Mouse (Mus musculus): ENCODE results near the gene Klhl22. TPM values are rescaled to one million over a fixed set of nuclear protein-coding genes. Genes with fewer than 3 reads are reported as not detected.

The Klhl22 gene
- total and polyA plus RNA-seq, 2 experiments from 2014 or later: 80.5 to 176 TPM

GRCm38 (mm10) chr16:17830385-17831178, 71.2 kb downstream of the Klhl22 start:
- H3K4me2 ChIP-seq (ENCODE audit: low read depth, low read length): no peak overlapping the region
- ATAC-seq: no peak
- no peaks in the 10 kb centered on the region for H3K36me3 ChIP-seq (ENCODE audit: insufficient read depth, low read length)
- 61% methylated on average over 10 of the region's 10 CpGs for WGBS
- H3K27ac ChIP-seq: no peak overlapping the region
- DNase-seq (ENCODE audit: low spot score): no peak
- H3K9me3 ChIP-seq (ENCODE audit: low read length): no peaks in the 10 kb centered on the region
- no peak overlapping the region for H3K4me3 ChIP-seq (ENCODE audit: low read length)
- no peak for TF ChIP-seq CTCF (IDR thresholded peaks at IDR 0.05; ENCODE audit: low read depth)
- peaks cover 9% of the 10 kb centered on the region for H3K4me1 ChIP-seq (ENCODE audit: insufficient read depth, low read length)
- H3K27me3 ChIP-seq (ENCODE audit: insufficient read depth, low read length): peaks cover 14% of the 10 kb centered on the region; the same call in 1 of the 2 replicates
- no peak overlapping the region for H3K9ac ChIP-seq (replicated peaks; ENCODE audit: low read length)

GRCm38 (mm10) chr16:17831781-17832180, 72.4 kb downstream of the Klhl22 start:
- Histone ChIP-seq H3K4me3 (ENCODE audit: low read length) (no peak overlapping the region), H3K9ac (replicated peaks; ENCODE audit: low read length) (no peak overlapping the region), H3K4me1 (ENCODE audit: insufficient read depth, low read length) (peaks cover 9% of the 10 kb centered on the region), H3K27ac (no peak overlapping the region), H3K27me3 (ENCODE audit: insufficient read depth, low read length) (peaks cover 14% of the 10 kb centered on the region; the same call in 1 of the 2 replicates), H3K36me3 (ENCODE audit: insufficient read depth, low read length) (no peaks in the 10 kb centered on the region), H3K9me3 (ENCODE audit: low read length) (no peaks in the 10 kb centered on the region), H3K4me2 (ENCODE audit: low read depth, low read length) (no peak overlapping the region)
- no peak for ATAC-seq
- DNase-seq (ENCODE audit: low spot score): peak; percentile 54
- WGBS: 12% methylated on average over 11 of the region's 11 CpGs
- peak; percentile 49 for TF ChIP-seq CTCF (IDR thresholded peaks at IDR 0.05; ENCODE audit: low read depth)

- peaks cover 9% of the 10 kb centered on the region for H3K4me1 ChIP-seq (ENCODE audit: insufficient read depth, low read length)
- H3K9ac ChIP-seq (replicated peaks; ENCODE audit: low read length): peak within 1 kb of the TSS; percentile 76
- WGBS: 15% methylated on average over 7 of the region's 7 CpGs
- peak within 1 kb of the TSS; percentile 85 for H3K4me2 ChIP-seq (ENCODE audit: low read depth, low read length)
- no peak for TF ChIP-seq CTCF (IDR thresholded peaks at IDR 0.05; ENCODE audit: low read depth)
- H3K9me3 ChIP-seq (ENCODE audit: low read length): no peaks in the 10 kb centered on the region
- peak within 1 kb of the TSS; percentile 92 for H3K27ac ChIP-seq
- peaks cover 14% of the 10 kb centered on the region; the same call in 1 of the 2 replicates for H3K27me3 ChIP-seq (ENCODE audit: insufficient read depth, low read length)
- H3K36me3 ChIP-seq (ENCODE audit: insufficient read depth, low read length): no peaks in the 10 kb centered on the region
- H3K4me3 ChIP-seq (ENCODE audit: low read length): peak within 1 kb of the TSS; percentile 53
- ATAC-seq: no peak
- no peak for DNase-seq (ENCODE audit: low spot score)
Measured at GRCm38 (mm10) chr16:17832821-17833220, 73.4 kb downstream of the Klhl22 start, which contains the start of gene B830017H08Rik. B830017H08Rik (plus strand) TSS chr16:17833121.

- peak; percentile 62 for DNase-seq (ENCODE audit: low spot score)
- H3K36me3 ChIP-seq (ENCODE audit: insufficient read depth, low read length): no peaks in the 10 kb centered on the region
- H3K27ac ChIP-seq: peak overlapping the region; percentile 92
- peak overlapping the region; percentile 76 for H3K9ac ChIP-seq (replicated peaks; ENCODE audit: low read length)
- TF ChIP-seq CTCF (IDR thresholded peaks at IDR 0.05; ENCODE audit: low read depth): no peak
- no peaks in the 10 kb centered on the region for H3K9me3 ChIP-seq (ENCODE audit: low read length)
- peaks cover 9% of the 10 kb centered on the region for H3K4me1 ChIP-seq (ENCODE audit: insufficient read depth, low read length)
- peak; percentile 67 for ATAC-seq
- H3K4me2 ChIP-seq (ENCODE audit: low read depth, low read length): peak overlapping the region; percentile 85
- peaks cover 14% of the 10 kb centered on the region; the same call in 1 of the 2 replicates for H3K27me3 ChIP-seq (ENCODE audit: insufficient read depth, low read length)
- H3K4me3 ChIP-seq (ENCODE audit: low read length): peak overlapping the region; percentile 53
- 0% methylated on average over 37 of the region's 37 CpGs for WGBS
Measured at GRCm38 (mm10) chr16:17833321-17833680, 73.9 kb downstream of the Klhl22 start.

GRCm38 (mm10) chr16:17833681-17834399, 74.4 kb downstream of the Klhl22 start:
- no peaks in the 10 kb centered on the region for H3K9me3 ChIP-seq (ENCODE audit: low read length)
- H3K36me3 ChIP-seq (ENCODE audit: insufficient read depth, low read length): no peaks in the 10 kb centered on the region
- H3K27me3 ChIP-seq (ENCODE audit: insufficient read depth, low read length): peaks cover 14% of the 10 kb centered on the region; the same call in 1 of the 2 replicates
- peak overlapping the region; percentile 76 for H3K9ac ChIP-seq (replicated peaks; ENCODE audit: low read length)
- peak; percentile 23; the same call in 1 of the 2 replicates for TF ChIP-seq CTCF (IDR thresholded peaks at IDR 0.05; ENCODE audit: low read depth)
- peaks cover 9% of the 10 kb centered on the region for H3K4me1 ChIP-seq (ENCODE audit: insufficient read depth, low read length)
- WGBS: 1% methylated on average over 73 of the region's 103 CpGs
- DNase-seq (ENCODE audit: low spot score) (peak; percentile 73), ATAC-seq (peak; percentile 68)
- peak overlapping the region; percentile 85 for H3K4me2 ChIP-seq (ENCODE audit: low read depth, low read length)
- H3K27ac ChIP-seq: peak overlapping the region; percentile 92
- peak overlapping the region; percentile 53 for H3K4me3 ChIP-seq (ENCODE audit: low read length)

GRCm38 (mm10) chr16:17834543-17834942, 75.1 kb downstream of the Klhl22 start:
- no peak for DNase-seq (ENCODE audit: low spot score)
- H3K4me2 ChIP-seq (ENCODE audit: low read depth, low read length): peak overlapping the region; percentile 85
- no peak for TF ChIP-seq CTCF (IDR thresholded peaks at IDR 0.05; ENCODE audit: low read depth)
- ATAC-seq: 0 out of 2 replicates have a peak, but pooled peaks have one; percentile 10
- WGBS: 50% methylated on average over 7 of the region's 7 CpGs
- no peaks in the 10 kb centered on the region for H3K36me3 ChIP-seq (ENCODE audit: insufficient read depth, low read length)
- H3K9ac ChIP-seq (replicated peaks; ENCODE audit: low read length): peak overlapping the region; percentile 76
- no peaks in the 10 kb centered on the region for H3K9me3 ChIP-seq (ENCODE audit: low read length)
- peak overlapping the region; percentile 53 for H3K4me3 ChIP-seq (ENCODE audit: low read length)
- peak overlapping the region; percentile 92 for H3K27ac ChIP-seq
- peaks cover 14% of the 10 kb centered on the region; the same call in 1 of the 2 replicates for H3K27me3 ChIP-seq (ENCODE audit: insufficient read depth, low read length)
- peaks cover 9% of the 10 kb centered on the region for H3K4me1 ChIP-seq (ENCODE audit: insufficient read depth, low read length)
